Mouse (Mus musculus) 416B (cell line): ENCODE data around the gene Nlk.
"Not testable (repeated sequence)": the region's sequence is repeated elsewhere in the genome, so short reads cannot be mapped to it uniquely, and the experiment has no call there.

ENCODE experiments used
- DNase-seq: peaks from one replicate; pipeline ENCODE4 v3.0.0; 2011; ENCODE audit warnings: low read depth

The Nlk gene

GRCm38 (mm10) chr11:78544449-78545111, 152.6 kb downstream of the Nlk start:
- peak; percentile 45 for DNase-seq

- peak; percentile 35 for DNase-seq
Measured at GRCm38 (mm10) chr11:78540358-78540757, 156.8 kb downstream of the Nlk start.

- no peak for DNase-seq
Measured at GRCm38 (mm10) chr11:78536690-78537084, 160.5 kb downstream of the Nlk start.

DNA sequence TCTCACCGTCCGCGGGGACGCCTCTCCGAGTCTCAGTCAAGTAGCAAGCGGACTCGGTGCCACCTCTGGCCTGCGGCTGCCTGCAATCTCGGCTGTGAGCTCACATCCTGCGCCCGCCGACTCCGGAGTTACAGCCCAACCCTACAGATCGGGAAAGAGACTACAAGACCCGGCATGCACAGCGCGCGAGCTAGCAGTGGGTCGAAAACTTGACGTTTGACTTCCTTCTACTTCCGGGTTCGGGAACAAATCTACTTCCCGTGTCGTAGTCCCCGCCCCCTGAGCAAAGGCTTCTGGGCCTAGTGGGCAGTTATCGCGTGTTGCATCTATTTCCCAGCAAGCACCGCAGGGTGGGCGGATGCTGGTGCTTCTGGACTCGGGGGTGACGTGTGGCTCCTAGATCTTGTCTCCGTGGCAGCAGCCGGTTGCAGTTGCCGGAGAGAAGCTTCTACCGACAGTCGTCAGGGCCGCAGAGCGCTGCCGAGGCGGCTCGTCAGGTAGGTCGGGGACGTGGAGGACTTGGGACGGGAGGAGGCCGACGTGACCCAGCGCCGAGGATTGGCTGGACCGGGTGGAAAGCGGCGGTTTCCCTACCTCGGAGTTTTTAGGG, 161.0 kb downstream of the Nlk start, which contains the start of the genes Tnfaip1 and Ift20:
Tnfaip1 (minus strand) TSS at position 253 of the 610 bp plus-strand sequence.
Ift20 (plus strand) TSS at position 282 of the 610 bp plus-strand sequence.
- DNase-seq: peak; percentile 100

GRCm38 (mm10) chr11:78535376-78536079, 161.6 kb downstream of the Nlk start:
- peak; percentile 82 for DNase-seq

- DNase-seq: peak; percentile 20
Measured at GRCm38 (mm10) chr11:78534516-78534915, 162.7 kb downstream of the Nlk start.

- DNase-seq: not testable (repeated sequence)
Measured at GRCm38 (mm10) chr11:78531515-78531914, 165.7 kb downstream of the Nlk start.

DNA sequence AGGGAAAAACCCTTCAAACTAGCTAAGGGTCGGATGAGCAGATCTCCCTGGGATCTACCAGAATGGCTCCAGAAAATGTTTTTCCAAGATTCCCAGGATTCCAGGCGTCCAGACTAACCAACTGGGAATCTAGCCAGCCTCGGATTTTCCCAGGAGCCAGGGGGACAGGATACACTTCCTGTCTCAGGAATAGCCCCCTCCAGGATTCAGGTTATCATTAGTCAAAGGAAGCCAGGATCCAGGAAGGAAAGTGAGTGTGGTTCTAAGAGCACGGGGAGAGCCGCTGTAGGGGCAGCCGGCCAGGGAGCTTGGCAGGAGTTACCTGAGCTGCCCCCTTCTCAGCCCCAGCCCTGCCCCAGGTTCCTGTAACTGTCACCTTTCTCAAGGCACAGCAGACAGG, 166.1 kb downstream of the Nlk start:
- no peak for DNase-seq

DNA sequence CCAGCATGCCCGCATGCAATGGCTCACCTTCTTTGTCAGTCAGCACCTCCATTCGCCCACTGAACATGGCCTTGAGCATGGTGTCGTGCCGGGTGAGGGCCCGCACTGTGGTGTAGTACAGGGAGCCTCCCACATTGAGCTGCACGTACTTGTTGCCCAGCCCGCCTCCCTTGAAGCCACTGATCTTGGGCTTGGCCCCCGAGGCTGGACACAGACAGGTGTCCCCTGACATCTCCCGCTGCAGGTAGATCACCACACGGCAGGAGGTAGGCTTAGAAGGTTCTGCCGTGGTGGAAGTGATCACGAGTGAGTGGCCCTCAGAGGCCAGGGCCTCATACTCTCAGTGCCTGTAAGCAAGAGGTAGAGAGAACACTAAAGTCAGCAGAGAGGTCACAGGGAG, 167.2 kb downstream of the Nlk start:
- no peak for DNase-seq

- no peak for DNase-seq
Measured at GRCm38 (mm10) chr11:78528714-78529113, 168.5 kb downstream of the Nlk start.

- no peak for DNase-seq
Measured at GRCm38 (mm10) chr11:78524838-78525237, 172.3 kb downstream of the Nlk start.

DNA sequence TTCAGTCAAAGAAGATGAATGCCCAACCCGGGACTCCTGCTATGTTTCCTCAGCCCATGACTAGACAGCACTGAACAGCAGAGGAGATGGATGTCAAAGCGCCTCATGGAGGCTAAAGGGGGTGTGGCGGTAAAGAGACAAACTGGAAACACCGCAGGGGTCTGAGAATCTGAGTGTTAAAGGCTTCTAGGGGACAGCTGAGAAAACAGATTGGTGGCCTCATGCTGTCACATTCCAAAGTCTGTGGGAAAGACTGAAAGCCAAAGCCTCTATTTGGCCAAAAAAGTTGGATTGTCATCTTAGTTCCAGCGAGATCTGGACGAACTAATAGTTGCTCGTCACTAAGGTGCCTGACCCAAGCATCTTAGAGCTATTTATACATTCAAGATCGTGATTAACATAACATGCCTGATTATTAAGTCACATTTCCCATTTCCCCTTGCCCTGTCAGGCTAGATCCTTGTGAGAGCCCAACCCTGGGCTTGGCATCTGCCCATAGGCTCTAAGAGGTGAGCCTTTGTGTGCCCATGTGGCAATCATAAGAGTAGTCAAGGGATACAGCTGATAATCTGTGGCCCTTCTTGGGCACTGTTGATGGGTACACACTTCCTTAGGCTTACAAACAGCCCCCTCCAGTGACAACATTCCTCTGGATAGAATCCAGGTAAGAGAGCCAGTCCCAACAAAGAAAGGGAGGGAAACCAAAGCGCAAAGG, 173.8 kb downstream of the Nlk start:
- no peak for DNase-seq

DNA sequence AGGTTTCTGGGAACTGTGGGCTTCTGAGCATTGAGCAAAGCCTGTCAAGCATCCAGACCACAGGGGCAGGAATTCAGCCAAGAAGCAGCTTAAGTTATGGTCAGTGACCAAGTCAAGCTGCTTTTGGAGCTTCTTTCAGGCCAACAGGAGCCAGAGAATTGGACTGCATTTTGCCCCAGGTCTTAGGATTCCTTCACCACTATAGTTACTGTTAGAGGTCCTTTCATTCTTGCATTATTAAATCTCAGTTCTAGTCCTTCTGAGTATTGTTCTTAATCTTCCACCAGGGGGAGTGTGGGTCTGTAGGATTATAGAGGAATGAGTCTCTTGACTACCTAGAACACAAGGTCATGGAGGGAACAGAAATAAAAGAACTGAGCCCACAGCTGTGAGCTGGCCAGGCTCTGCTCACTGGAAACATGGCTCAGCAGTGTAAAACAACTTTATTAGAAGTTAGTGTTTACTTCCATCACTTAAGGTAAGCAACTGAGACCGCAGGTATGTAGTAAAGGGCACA, 174.6 kb downstream of the Nlk start:
- DNase-seq: peak; percentile 66

- no peak for DNase-seq
Measured at GRCm38 (mm10) chr11:78521880-78522279, 175.3 kb downstream of the Nlk start.

- DNase-seq: no peak
Measured at GRCm38 (mm10) chr11:78518931-78519330, 178.2 kb downstream of the Nlk start.
